Mouse (Mus musculus) spleen, postnatal 36 days (tissue): ENCODE measurements around the gene Ulk2.

Experiments
- DNase-seq, 2 experiments: peaks; one replicate each; pipeline ENCODE4 v3.0.0; 2022; ENCODE audit warnings: low spot score in 2 of 2, mixed read lengths in 1 of 2

The Ulk2 gene

GRCm38 (mm10) chr11:61760518-61760917, 94.4 kb downstream of the Ulk2 start:
- peak; percentile 46 to 57 for DNase-seq

GRCm38 (mm10) chr11:61757151-61757550, 97.7 kb downstream of the Ulk2 start:
- DNase-seq = no peak

GRCm38 (mm10) chr11:61751612-61752011, 103.3 kb downstream of the Ulk2 start:
- DNase-seq = peak in 1 of 2 experiments; percentile 22

GRCm38 (mm10) chr11:61747161-61747560, 107.7 kb downstream of the Ulk2 start:
- no peak for DNase-seq

- no peak for DNase-seq
Observed at GRCm38 (mm10) chr11:61745781-61746180, 109.1 kb downstream of the Ulk2 start.

- no peak for DNase-seq
Observed at GRCm38 (mm10) chr11:61744460-61744859, 110.4 kb downstream of the Ulk2 start.

GRCm38 (mm10) chr11:61743768-61744167, 111.1 kb downstream of the Ulk2 start:
- no peak for DNase-seq

- DNase-seq = no peak
Observed at GRCm38 (mm10) chr11:61740500-61740899, 114.4 kb downstream of the Ulk2 start.

GRCm38 (mm10) chr11:61737290-61737689, 117.6 kb downstream of the Ulk2 start:
- no peak for DNase-seq

GRCm38 (mm10) chr11:61732672-61733071, 122.2 kb downstream of the Ulk2 start:
- no peak for DNase-seq

GRCm38 (mm10) chr11:61728037-61728436, 126.8 kb downstream of the Ulk2 start:
- no peak for DNase-seq
